Mouse (Mus musculus) A20 (cell line): ENCODE data around the gene Actb.

Experiments used
- DNase-seq: peaks from one replicate; pipeline ENCODE4 v3.0.0-alpha.2; 2011; ENCODE audit warnings: low read depth, low spot score

The Actb gene

DNA sequence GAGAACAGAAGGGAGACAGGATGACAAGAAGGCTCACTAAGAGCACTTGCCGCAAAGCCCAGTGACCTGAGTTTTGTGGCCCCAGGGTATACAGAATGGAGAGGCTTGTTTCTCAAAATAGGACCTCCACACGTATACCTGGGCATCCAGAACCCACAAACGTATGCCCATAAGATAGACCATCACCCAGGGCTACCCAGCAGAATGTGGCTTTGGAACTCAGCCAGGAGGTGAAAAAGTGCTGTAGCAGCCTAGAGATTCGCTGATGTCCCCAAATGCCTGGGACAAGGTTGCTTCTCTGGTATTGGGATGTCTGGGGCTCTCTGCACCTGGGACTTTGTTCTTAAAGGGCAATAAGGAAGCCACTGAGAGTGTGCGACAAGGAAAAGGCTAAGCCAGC lies 15.7 kb upstream of the Actb start:
- no peak for DNase-seq

DNA sequence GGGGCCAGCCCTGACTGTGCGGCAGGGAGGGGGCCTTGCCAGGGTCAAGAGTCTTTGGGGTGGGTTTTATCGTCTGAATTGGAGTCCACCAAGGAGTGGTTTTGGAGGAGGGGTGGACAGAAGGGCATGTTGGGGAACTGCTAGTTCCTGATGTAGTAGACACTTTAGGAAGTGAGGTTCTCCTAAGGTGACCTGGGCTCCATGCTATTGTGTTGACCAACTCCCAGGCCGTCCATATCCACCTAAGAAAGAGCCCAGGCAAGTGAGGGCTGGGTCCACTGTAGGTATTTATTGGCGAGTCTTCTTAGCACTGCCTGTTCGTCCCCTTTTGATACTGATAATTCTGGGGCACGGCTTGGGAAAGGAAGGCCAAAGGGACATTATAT lies 14.5 kb upstream of the Actb start:
- no peak for DNase-seq

DNA sequence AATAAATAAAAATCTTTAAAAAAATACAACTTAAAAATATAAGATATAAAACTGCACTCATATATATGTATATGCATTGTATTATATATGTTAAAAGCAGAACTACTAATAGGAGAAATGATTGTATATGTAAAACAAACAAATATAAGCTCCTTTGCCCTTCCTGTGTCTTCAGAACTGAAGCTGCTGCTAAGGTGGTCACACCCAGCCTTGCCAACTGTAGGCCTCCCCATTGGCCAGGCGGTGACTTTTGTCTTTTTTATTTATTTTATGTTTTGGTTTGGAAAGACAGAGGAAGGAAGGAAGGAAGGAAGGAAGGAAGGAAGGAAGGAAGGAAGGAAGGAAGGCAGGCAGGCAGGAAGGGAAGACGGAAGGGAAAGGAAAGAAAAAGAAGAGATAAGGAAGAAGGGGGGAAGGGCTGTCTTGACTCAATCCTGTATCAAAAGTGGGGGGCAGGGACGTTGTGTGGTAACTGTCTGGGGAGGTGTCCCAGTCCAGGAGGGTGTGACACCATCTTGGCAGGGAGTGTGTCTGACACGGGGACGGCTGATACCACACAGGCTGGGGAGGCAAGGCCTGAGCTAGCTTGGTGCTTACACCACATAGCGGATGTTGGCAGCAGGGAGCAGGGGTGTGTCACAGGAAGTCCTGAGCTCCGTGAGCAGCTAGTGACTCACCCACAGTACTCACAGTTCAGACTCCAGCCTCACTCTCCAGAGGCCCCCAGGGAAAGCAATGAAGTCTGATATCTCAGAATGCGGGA lies 13.9 kb upstream of the Actb start:
- no peak for DNase-seq

DNA sequence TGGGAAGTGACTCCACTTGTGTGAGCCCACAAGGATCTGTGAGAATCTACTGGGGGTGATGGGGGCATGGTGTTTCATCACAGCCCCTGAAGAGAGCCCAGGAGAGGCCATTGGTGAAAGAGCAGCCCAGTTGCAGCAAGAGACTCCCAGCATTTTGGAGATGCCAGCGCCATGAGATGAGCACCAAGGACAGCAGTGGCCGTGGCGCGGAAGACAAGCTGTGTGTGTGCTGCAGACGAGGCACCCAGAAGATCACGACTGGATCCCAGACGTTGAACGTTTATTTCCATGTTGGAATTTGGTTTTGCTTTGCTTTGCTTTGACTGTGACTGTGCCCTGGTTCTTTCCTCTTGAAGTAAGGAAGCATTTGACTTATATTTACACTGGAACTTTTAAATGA lies 10.8 kb upstream of the Actb start:
- no peak for DNase-seq

DNA sequence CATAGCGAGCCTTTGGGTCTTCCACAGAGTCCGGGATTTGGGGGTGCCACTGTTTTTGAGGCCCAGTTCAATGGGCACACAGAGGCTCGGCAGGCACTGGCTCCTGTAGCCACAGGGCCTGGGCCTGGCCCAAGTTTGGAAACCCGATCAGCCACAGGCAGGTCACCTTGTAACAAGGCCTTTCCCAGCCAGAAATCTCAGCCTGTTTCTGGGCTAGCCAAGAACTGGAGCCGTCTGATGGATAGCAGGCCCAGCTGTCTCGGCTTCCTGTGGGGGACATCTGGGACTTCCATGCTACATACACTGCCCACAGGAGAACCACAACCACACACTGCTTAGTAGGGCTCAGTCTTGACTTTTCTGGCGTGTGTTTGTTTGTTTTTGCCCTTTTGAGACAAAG lies 10.0 kb upstream of the Actb start:
- DNase-seq: no peak

DNA sequence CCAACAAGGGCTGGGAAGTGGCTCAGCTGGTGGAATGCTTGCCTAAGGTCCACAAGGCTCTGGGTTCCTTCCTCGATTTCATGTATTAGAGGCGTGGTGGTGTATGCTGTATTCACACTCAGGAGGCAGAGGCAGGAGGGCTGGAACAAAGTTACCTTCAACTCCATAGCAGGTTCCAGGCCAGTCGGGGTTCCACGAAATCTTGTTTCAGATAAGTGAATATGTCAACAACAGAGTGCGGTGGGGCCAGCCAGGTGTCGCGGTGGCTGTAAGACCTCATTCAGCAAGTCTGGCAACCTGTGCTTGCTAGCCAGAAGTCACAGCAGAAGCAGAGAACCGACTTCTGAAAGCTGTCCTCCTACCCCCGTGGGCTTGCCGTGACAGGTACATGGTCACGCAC lies 8.7 kb upstream of the Actb start:
- DNase-seq: no peak

DNA sequence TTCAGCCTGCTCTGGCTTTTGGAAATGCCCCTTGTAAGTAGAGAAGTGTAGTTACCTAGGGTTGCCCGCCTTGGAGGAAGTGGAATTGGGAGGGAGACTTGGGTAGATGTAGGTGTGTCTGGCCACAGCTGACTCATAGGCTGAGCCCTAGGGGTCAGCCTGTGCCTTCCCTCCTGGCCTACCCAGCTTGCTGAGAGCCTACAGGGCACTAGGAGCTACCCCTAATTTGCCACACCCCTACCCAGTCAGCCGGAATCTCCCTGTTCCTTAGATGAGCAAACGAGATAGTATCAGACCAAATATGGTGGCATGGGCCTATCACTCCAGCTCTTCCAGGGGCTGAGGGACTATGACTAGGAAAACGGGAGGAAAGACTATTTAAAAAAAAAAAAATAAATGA lies 6.2 kb upstream of the Actb start:
- peak; percentile 48 for DNase-seq

DNA sequence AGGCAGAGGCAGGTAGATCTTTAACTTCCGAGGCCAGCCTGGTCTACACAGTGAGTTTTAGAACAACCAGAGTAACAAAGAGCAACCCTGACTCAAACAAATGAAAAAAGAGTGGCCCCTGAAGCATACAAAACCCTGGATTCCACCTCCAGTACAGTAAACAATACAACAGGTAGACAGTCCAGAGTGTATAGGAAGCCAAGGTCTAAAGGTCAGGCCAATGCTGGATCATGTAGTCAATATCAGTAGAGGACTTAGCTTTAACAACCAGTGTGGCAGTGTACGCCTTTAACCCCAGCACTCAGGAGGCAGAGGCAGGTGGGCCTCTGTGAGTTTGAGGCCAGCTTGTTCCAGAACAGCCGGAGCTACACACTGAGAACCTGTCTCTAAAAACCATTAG lies 5.8 kb upstream of the Actb start:
- no peak for DNase-seq

DNA sequence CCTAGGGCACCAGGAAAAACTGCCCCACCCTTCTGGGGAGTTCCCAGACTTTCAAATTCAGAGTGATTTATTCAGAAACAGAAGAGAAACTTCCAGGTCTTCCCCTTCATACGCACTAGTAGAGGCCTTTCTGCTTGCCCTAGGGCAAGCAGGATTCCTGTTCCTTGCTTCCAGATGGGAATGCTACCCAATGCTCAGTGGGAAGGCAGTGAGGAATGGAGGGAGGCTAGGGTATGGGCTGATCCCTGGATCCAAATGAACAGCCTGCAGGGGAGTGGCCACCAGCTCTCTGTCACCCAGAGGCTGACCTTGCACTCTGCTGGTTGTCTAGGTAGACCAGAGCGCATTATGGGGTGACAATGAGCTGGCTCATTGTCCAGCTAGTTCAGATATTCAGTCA lies 5.1 kb upstream of the Actb start:
- peak; percentile 40 for DNase-seq

DNA sequence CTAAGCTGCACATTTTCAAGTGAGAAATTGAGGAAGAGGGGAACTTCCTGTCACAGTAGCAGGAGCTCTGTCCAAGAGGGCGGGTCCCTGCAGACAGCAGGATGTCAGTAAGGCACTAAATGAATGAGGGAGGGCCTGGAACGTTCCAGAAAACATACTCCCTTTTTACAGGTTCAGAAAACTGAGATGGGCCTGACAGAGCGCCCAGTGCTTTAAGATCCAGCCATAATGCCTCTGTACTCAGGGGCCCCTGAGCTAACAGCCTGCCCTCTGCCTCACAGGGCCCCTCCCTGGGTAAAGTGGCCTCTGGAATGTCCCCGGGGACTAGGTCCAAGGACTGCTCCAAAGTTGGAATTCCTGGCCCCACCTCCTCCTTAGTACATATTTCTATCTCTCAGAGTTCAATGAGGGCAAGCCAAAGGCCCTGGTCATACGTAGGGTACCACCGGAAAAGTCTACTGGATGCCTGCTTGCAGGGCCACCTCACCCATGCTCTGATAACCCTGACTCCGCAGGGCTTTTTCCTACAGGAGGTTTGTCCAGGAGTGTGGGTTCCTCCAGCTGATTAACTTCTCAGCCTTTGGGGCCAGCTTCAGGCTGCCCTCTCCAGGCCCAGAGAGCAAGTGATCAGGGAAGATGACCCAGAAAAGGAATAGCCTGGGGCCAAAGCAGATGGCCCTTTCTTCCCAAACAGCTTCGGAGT lies 3.2 kb upstream of the Actb start:
- no peak for DNase-seq

DNA sequence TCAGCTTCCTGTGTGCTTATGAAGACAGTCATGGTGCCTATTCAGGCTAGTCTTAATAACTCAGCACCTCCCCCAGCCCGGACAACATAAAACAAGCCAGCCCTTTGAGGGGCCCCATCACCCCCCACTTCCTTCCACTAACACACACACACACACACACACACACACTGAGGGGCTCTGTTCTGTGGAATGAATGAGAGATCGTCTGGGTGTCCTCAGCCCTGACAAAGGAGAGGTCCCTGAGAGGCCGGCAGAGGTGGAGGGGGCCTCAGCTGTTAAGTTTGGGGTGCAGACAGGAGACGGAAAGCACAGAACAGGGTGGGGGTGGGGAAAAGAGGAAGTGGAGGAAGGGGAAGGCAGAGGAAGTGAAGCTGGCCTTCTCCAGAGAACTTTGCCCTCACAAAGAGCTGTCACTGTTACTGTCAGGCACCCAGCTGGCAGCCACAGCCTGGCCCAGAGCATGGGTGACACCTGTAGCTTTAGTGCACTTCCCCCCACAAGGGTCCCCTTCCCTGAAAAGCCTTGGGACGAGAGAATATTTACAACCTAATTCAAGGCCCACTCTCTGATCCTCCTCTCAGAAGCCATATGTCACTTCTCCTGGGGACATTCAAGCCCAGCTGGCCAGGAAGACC lies 2.5 kb upstream of the Actb start:
- peak; percentile 96 for DNase-seq

DNA sequence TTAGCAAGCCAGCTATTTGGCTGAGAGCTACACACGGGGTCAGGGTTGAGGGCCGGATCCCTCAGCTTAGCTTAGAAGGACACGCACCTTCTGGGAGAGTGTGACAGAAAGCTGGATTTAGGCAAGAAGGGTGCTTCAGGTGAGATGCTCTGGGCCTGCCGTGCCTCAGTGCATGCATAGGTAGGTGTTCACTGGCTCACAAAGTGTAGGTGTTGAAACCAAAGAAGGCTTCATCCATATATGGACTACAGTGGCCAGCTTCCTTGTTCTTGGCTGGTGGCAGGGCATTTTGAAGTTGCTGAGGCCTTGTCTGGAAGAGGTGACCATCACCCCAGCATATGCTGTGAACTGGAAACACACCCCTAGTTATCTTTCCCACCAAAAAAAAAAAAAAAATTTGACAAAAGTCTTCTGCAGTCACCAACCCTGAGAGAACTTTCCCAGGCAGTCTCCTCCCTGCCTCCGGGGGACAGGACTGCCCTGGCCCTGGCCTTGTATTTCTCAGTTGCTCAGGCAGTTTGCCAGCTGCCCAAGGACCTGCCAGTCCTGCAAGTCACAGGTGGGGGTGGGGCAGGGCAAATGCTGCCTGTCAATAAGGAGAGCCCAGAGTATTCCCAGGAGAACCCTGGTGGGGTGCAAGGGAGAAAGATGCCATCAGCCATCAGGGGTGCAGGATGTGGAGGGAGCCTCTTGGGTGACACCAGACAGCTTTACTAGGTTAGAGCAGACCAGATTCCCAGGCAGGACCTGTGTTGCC lies 1.4 kb upstream of the Actb start:
- peak; percentile 76 for DNase-seq

DNA sequence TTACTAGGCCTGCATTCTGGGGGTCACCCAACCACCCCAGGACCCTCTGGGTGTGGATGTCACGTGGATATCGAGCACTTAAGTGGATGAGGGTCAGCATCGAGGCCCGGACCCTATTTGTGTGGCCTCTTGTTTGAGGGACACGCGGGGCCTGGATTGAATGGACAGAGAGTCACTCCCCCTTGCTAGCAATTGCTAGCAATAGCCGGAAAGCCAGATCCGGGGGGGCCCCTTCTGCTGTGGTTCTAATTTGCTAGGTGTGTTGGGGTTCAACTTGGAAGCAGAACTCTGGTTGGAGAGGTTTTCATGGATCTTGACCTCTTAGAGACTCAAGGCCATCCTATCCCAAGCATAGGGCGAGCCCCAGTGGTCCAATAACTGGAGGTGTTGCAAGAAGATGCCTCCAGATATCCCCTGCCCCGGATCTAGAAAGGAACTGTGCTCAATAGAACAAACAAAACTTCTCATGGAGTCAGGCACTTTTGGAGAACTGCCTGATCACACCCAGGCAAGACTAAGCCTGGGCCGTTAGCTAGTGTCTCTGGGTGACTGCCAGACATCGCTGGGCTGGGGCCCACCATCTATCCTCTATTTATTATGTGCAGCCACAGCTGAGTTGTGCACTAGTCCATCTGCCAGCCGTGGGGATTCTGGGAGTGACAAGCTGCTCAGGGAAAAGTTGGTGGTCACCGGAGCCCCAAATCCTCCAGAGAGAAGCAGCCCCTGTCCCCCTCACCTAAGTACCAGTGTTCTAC lies 671 bp upstream of the Actb start:
- no peak for DNase-seq

DNA sequence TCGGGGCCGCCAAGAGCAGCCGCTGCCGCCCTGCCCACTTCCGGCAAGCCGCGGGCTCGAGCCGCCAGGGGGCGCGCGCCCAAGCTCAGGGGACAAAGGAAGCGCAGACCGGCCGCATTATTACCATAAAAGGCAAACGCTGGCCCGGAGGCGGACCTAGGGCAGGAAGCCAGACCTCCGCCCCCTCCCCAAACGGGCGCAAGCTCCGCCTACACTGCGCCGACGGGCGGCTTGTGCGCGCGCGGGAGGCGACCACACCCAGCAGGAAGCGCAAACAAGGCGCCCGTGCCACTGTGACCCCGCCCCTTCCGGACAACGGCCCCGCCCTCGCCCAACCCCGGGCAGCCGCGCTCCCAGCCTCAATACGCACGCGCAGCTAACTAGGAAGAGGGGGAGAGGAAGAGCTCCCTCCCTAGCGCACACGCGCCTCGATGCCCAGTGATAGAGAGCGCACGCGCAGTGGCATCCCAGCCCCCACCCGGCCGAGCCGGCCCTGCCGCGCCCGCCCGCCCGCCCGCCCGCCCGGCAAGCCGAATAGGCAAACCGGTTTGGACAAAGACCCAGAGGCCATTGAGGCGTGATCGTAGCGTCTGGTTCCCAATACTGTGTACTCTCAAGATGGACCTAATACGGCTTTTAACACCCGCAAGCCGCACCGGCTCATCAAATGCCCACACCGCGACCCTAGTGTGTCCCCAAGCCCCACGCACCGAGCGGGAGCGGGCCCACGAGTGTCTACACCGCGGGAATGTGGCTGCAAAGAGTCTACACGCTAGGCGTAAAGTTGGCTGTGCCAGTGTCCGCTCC lies 626 bp downstream of the Actb start:
- peak; percentile 98 for DNase-seq

DNA sequence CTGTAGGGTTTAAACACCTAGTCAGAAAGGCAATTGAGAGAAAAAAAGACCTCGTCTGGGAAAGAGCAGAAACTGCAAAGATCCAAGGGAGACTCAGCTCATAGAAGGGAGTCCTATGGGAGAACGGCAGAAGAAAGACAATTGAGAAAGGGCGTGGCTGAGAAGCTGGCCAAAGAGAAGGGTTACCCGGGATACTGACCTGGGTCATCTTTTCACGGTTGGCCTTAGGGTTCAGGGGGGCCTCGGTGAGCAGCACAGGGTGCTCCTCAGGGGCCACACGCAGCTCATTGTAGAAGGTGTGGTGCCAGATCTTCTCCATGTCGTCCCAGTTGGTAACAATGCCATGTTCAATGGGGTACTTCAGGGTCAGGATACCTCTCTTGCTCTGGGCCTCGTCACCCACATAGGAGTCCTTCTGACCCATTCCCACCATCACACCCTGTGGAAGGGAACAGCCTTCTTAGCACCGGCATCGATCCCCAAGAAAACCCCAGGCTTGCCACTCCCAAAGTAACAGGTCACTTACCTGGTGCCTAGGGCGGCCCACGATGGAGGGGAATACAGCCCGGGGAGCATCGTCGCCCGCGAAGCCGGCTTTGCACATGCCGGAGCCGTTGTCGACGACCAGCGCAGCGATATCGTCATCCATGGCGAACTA lies 1.4 kb downstream of the Actb start:
- no peak for DNase-seq

DNA sequence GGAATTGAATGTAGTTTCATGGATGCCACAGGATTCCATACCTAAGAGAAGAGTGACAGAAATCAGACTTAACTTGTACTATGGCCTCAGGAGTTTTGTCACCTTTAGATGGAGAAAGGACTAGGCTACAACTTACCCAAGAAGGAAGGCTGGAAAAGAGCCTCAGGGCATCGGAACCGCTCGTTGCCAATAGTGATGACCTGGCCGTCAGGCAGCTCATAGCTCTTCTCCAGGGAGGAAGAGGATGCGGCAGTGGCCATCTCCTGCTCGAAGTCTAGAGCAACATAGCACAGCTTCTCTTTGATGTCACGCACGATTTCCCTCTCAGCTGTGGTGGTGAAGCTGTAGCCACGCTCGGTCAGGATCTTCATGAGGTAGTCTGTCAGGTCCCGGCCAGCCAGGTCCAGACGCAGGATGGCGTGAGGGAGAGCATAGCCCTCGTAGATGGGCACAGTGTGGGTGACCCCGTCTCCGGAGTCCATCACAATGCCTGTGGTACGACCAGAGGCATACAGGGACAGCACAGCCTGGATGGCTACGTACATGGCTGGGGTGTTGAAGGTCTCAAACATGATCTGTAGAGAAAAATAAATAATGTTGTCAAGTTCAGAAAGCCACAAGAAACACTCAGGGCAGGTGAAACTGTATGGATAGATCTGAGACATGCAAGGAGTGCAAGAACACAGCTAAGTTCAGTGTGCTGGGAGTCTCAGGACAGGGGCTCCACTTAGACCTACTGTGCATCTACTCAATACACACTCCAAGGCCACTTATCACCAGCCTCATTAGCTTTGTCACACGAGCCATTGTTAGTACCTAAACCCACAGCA lies 2.1 kb downstream of the Actb start:
- DNase-seq: no peak

DNA sequence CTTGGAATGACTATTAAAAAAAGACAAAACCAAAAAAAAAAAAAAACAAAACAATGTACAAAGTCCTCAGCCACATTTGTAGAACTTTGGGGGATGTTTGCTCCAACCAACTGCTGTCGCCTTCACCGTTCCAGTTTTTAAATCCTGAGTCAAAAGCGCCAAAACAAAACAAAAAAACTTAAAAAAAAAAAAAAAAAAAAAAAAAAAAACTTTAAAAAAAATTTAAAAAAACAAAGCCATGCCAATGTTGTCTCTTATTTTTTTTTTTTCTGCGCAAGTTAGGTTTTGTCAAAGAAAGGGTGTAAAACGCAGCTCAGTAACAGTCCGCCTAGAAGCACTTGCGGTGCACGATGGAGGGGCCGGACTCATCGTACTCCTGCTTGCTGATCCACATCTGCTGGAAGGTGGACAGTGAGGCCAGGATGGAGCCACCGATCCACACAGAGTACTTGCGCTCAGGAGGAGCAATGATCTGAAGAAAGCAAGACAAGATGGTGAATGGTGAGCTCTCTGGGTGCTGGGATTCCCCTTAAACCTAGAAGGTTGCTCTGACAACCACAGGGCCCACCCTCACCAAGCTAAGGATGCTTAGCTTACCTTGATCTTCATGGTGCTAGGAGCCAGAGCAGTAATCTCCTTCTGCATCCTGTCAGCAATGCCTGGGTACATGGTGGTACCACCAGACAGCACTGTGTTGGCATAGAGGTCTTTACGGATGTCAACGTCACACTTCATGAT lies 2.9 kb downstream of the Actb start:
- peak; percentile 47 for DNase-seq

DNA sequence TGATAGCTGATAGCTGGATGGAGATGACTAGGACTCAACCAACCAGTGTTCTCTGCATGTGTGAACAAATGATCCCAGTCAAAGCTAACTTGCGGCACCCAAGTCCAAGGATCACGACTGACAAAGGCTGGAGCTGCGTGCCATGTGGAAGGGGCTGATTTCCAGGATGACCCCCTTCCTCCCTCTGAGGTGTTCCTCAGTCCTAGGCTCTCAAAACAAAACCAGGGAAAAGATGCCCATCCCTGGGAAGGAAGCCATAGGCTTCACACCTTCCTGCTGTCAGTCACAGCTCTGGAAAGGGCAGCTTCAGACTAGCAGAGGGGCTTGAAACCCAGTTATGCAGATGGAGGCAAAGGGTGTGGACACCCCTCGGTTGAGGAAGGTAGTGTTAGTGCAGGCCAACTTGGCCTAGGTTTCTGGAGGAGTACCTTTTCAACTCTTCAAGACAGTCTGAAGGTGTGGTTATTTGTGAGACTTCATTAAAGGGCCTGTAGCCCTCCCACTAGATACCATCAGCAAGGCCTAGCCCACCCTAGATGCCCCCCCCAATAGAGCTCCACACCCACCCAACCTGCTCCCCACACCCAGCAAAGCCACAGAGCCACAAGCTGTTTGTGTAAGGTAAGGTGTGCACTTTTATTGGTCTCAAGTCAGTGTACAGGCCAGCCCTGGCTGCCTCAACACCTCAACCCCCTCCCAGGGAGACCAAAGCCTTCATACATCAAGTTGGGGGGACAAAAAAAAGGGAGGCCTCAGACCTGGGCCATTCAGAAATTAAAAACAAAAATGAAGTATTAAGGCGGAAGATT lies 3.8 kb downstream of the Actb start:
- peak; percentile 52 for DNase-seq
